In genomic region chr4:119195582-119196320, GRCm38 (mm10) we compare ENCODE assay signal across 7 mouse cellular contexts. TPM values are rescaled to one million over a fixed set of nuclear protein-coding genes. Genes with fewer than 3 reads are reported as not detected.
DNase-seq lines count a peak whose midpoint lies in the region; ATAC-seq and TF ChIP-seq lines count a peak whose summit lies in the region.

No protein-coding gene starts in this region.

- H3K36me3 ChIP-seq in hindbrain, embryonic 16.5 days (ENCODE audit: control insufficient read depth, insufficient read depth, low read length) = no peaks in the 10 kb centered on the region
- peaks cover 17% of the 10 kb centered on the region for H3K36me3 ChIP-seq in midbrain, embryonic 10.5 days

- peak overlapping the region; percentile 76 for H3K4me2 ChIP-seq in hindbrain, embryonic 16.5 days (ENCODE audit: low read length)

- DNase-seq in lung, adult 2 months = no peak
- DNase-seq in lung, adult 18-20 months = no peak
- no peak for DNase-seq in midbrain, embryonic 10.5 days (ENCODE audit: low spot score)
- no peak for DNase-seq in adrenal gland, adult 2 months
- no peak for DNase-seq in adrenal gland, postnatal 25 days

- TF ChIP-seq POLR2A in lung, adult 2 months (IDR thresholded peaks at IDR 0.05; ENCODE audit: borderline replicate concordance, extremely low read depth, low read depth, low read length) = no peak
- no peak for TF ChIP-seq POLR2A in cortical plate, adult 2 months (IDR thresholded peaks at IDR 0.05; ENCODE audit: extremely low read depth, insufficient read depth, low read length)

- H3K9me3 ChIP-seq in hindbrain, embryonic 16.5 days (ENCODE audit: control insufficient read depth, low read length) = no peaks in the 10 kb centered on the region
- no peaks in the 10 kb centered on the region for H3K9me3 ChIP-seq in midbrain, embryonic 10.5 days (replicated peaks)

- H3K4me1 ChIP-seq in lung, adult 2 months (ENCODE audit: control insufficient read depth, insufficient read depth, low read length) = peaks cover 2% of the 10 kb centered on the region; the same call in 1 of the 2 replicates
- H3K4me1 ChIP-seq in cortical plate, adult 2 months (ENCODE audit: control insufficient read depth, insufficient read depth, low read length) = peaks cover 1% of the 10 kb centered on the region; the same call in 1 of the 2 replicates
- peaks cover 15% of the 10 kb centered on the region for H3K4me1 ChIP-seq in hindbrain, embryonic 16.5 days (ENCODE audit: control insufficient read depth, insufficient read depth, low read depth, low read length)
- H3K4me1 ChIP-seq in midbrain, embryonic 10.5 days = peaks cover 30% of the 10 kb centered on the region

- ATAC-seq in hindbrain, embryonic 16.5 days = no peak

- no peaks in the 10 kb centered on the region for H3K27me3 ChIP-seq in hindbrain, embryonic 16.5 days (replicated peaks; ENCODE audit: control insufficient read depth, insufficient read depth, low read length)
- no peaks in the 10 kb centered on the region for H3K27me3 ChIP-seq in midbrain, embryonic 10.5 days (ENCODE audit: low read depth, poor library complexity, severe bottlenecking)

- H3K4me3 ChIP-seq in lung, adult 2 months (replicated peaks; ENCODE audit: extremely low read depth, low read depth, low read length) = peak overlapping the region; percentile 78
- peak overlapping the region; percentile 46 for H3K4me3 ChIP-seq in cortical plate, adult 2 months (ENCODE audit: insufficient read depth, low read length)
- peak overlapping the region; percentile 83 for H3K4me3 ChIP-seq in hindbrain, embryonic 16.5 days (ENCODE audit: low read length)
- peak overlapping the region; percentile 68 for H3K4me3 ChIP-seq in midbrain, embryonic 10.5 days

- peak overlapping the region; percentile 89 for H3K9ac ChIP-seq in hindbrain, embryonic 16.5 days (ENCODE audit: low read depth, low read length)

- 11% methylated on average over 18 of the region's 18 CpGs for WGBS in lung, adult 2 months
- 3% methylated on average over 18 of the region's 18 CpGs for WGBS in hindbrain, embryonic 16.5 days
- WGBS in midbrain, embryonic 10.5 days = 12% methylated on average over 18 of the region's 18 CpGs

- no peak overlapping the region for H3K27ac ChIP-seq in cortical plate, adult 2 months (ENCODE audit: insufficient read depth, low read length)
- H3K27ac ChIP-seq in hindbrain, embryonic 16.5 days (ENCODE audit: low read depth, low read length) = peak overlapping the region; percentile 86
- H3K27ac ChIP-seq in midbrain, embryonic 10.5 days (replicated peaks) = peak overlapping the region; percentile 93

- TF ChIP-seq CTCF in lung, adult 2 months (IDR thresholded peaks at IDR 0.05; ENCODE audit: insufficient read depth, low read length) = no peak
- TF ChIP-seq CTCF in cortical plate, adult 2 months (IDR thresholded peaks at IDR 0.05; ENCODE audit: extremely low read depth, insufficient read depth, low read length) = no peak

RNA-seq across cellular contexts. Expression of gene Svbp, which starts 0.6 kb away (rescaled TPM):
- 18.1 and 24.0 TPM in 2 replicates for polyA plus RNA-seq in lung, adult 2 months (2012; rRNA removed)
- 29.2 and 29.9 TPM in 2 replicates for polyA plus RNA-seq in cortical plate, adult 2 months (2012; rRNA removed)
- polyA plus RNA-seq in hindbrain, embryonic 16.5 days (2015; fragmentation: Nextera tagmentation; extraction: Ambion mirVana) = 197 and 201 TPM in 2 replicates
- polyA plus RNA-seq in midbrain, embryonic 10.5 days (2016; fragmentation: Nextera tagmentation; extraction: Ambion mirVana) = 152 and 156 TPM in 2 replicates
- 10 to 100 TPM; 16.8 to 19.8 TPM for total RNA-seq in adrenal gland, adult 2 months (2021)
- 21.5 and 27.7 TPM in 2 replicates for polyA plus RNA-seq in adrenal gland, adult 2 months (2012; rRNA removed)
- 17.7 and 20.2 TPM in 2 replicates for total RNA-seq in adrenal gland, postnatal 25 days (2021)

RNA-seq across cellular contexts. Expression of gene Ermap, which starts 5.9 kb away (rescaled TPM):
- polyA plus RNA-seq in lung, adult 2 months (2012; rRNA removed) = 0.06 and 0.66 TPM in 2 replicates
- 0.55 and 0.56 TPM in 2 replicates for polyA plus RNA-seq in cortical plate, adult 2 months (2012; rRNA removed)
- 0.33 and 0.70 TPM in 2 replicates for polyA plus RNA-seq in hindbrain, embryonic 16.5 days (2015; fragmentation: Nextera tagmentation; extraction: Ambion mirVana)
- 8.2 and 9.7 TPM in 2 replicates for polyA plus RNA-seq in midbrain, embryonic 10.5 days (2016; fragmentation: Nextera tagmentation; extraction: Ambion mirVana)
- under 1 TPM; 0.07 to 0.32 TPM for total RNA-seq in adrenal gland, adult 2 months (2021)
- 0.10 and 0.25 TPM in 2 replicates for polyA plus RNA-seq in adrenal gland, adult 2 months (2012; rRNA removed)
- 0.30 TPM in 1 of 2 replicates, not detected in the other for total RNA-seq in adrenal gland, postnatal 25 days (2021)

RNA-seq across cellular contexts. Expression of gene Zfp691, which starts 21.8 kb away (rescaled TPM):
- polyA plus RNA-seq in lung, adult 2 months (2012; rRNA removed) = 8.9 and 10.1 TPM in 2 replicates
- polyA plus RNA-seq in cortical plate, adult 2 months (2012; rRNA removed) = 8.1 and 8.8 TPM in 2 replicates
- polyA plus RNA-seq in hindbrain, embryonic 16.5 days (2015; fragmentation: Nextera tagmentation; extraction: Ambion mirVana) = 2.9 and 5.6 TPM in 2 replicates
- polyA plus RNA-seq in midbrain, embryonic 10.5 days (2016; fragmentation: Nextera tagmentation; extraction: Ambion mirVana) = 13.1 and 13.3 TPM in 2 replicates
- total RNA-seq in adrenal gland, adult 2 months (2021) = 10 to 100 TPM; 12.0 to 16.1 TPM
- 15.7 and 16.5 TPM in 2 replicates for polyA plus RNA-seq in adrenal gland, adult 2 months (2012; rRNA removed)
- total RNA-seq in adrenal gland, postnatal 25 days (2021) = 15.3 and 16.6 TPM in 2 replicates

RNA-seq across cellular contexts. Expression of gene Tmem269, which starts 22.3 kb away (rescaled TPM):
- 0.25 and 0.28 TPM in 2 replicates for polyA plus RNA-seq in lung, adult 2 months (2012; rRNA removed)
- polyA plus RNA-seq in cortical plate, adult 2 months (2012; rRNA removed) = 1.2 TPM in 2 replicates
- polyA plus RNA-seq in hindbrain, embryonic 16.5 days (2015; fragmentation: Nextera tagmentation; extraction: Ambion mirVana) = 0.20 and 0.46 TPM in 2 replicates
- 0.09 TPM in 1 of 2 replicates, not detected in the other for polyA plus RNA-seq in midbrain, embryonic 10.5 days (2016; fragmentation: Nextera tagmentation; extraction: Ambion mirVana)
- not detected for total RNA-seq in adrenal gland, adult 2 months (2021)
- polyA plus RNA-seq in adrenal gland, adult 2 months (2012; rRNA removed) = 0.18 and 0.31 TPM in 2 replicates
- total RNA-seq in adrenal gland, postnatal 25 days (2021) = not detected in 2 replicates

RNA-seq across cellular contexts. Expression of gene AU022252, which starts 36.8 kb away (rescaled TPM):
- 3.4 and 6.5 TPM in 2 replicates for polyA plus RNA-seq in lung, adult 2 months (2012; rRNA removed)
- 13.0 TPM in 2 replicates for polyA plus RNA-seq in cortical plate, adult 2 months (2012; rRNA removed)
- polyA plus RNA-seq in hindbrain, embryonic 16.5 days (2015; fragmentation: Nextera tagmentation; extraction: Ambion mirVana) = 23.3 and 24.5 TPM in 2 replicates
- polyA plus RNA-seq in midbrain, embryonic 10.5 days (2016; fragmentation: Nextera tagmentation; extraction: Ambion mirVana) = 37.3 and 41.3 TPM in 2 replicates
- total RNA-seq in adrenal gland, adult 2 months (2021) = 10 to 100 TPM; 22.4 to 26.4 TPM
- polyA plus RNA-seq in adrenal gland, adult 2 months (2012; rRNA removed) = 4.6 and 6.0 TPM in 2 replicates
- 27.9 and 28.1 TPM in 2 replicates for total RNA-seq in adrenal gland, postnatal 25 days (2021)
